In the genomic region with DNA sequence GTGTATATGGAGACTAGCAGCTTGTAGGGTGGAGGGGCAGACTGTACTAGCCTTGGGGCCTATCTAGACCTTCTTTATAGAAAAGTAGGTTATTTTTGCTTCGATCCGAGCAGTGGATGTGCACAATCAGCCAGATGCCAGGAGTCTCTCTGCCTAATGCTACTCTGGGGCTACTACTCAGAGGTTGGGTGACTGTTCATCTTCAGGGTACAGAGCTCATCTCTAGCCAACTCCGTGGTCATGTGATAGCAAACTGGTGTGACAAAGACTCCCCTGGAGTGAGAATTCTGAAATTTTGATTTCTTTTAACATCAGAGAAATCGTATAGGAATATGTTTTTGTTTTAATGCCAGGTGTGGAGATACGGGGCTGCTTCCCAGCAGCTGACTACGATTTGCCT, we compare ENCODE assay signal across 9 mouse cellular contexts. TPM values are rescaled to one million over a fixed set of nuclear protein-coding genes. Genes with fewer than 3 reads are reported as not detected.
A peak's percentile ranks its signal among the peaks of the same experiment; 100 is the strongest.
DNase-seq lines count a peak whose midpoint lies in the region; ATAC-seq and TF ChIP-seq lines count a peak whose summit lies in the region.
"Had no signal": no experiment of that assay in that cellular context is flagged by ENCODE, and none has a peak within 500 bp of the region (broad histone marks: within the 10 kb centered on the region; RNA-seq: fewer than 3 reads in every experiment).

No protein-coding gene starts in this region.

- H3K27ac ChIP-seq in heart, adult 2 months: peak overlapping the region; percentile 43; the same call in 1 of the 2 replicates
- peak overlapping the region; percentile 92 for H3K27ac ChIP-seq in hindbrain, embryonic 12.5 days

- H3K9me3 ChIP-seq in G1E (replicated peaks): no peaks in the 10 kb centered on the region
- no peaks in the 10 kb centered on the region for H3K9me3 ChIP-seq in hindbrain, embryonic 12.5 days (replicated peaks)

- H3K9ac ChIP-seq in heart, adult 2 months (ENCODE audit: low read depth, low read length): no peak overlapping the region
- H3K9ac ChIP-seq in hindbrain, embryonic 12.5 days: peak overlapping the region; percentile 76

- TF ChIP-seq CTCF in heart, adult 2 months (IDR thresholded peaks at IDR 0.05): no peak
- TF ChIP-seq CTCF in G1E (IDR thresholded peaks at IDR 0.05; ENCODE audit: low read depth, low read length): no peak

- 44% methylated on average over 6 of the region's 6 CpGs for WGBS in heart, adult 2 months
- WGBS in hindbrain, embryonic 12.5 days: 53% methylated on average over 6 of the region's 6 CpGs

- no peaks in the 10 kb centered on the region for H3K27me3 ChIP-seq in heart, adult 2 months (ENCODE audit: control insufficient read depth, insufficient read depth, low read length)
- H3K27me3 ChIP-seq in G1E (ENCODE audit: insufficient read depth, low read length): no peaks in the 10 kb centered on the region
- H3K27me3 ChIP-seq in hindbrain, embryonic 12.5 days: peaks cover 6% of the 10 kb centered on the region; the same call in 1 of the 2 replicates

- TF ChIP-seq EP300 in heart, adult 2 months (IDR thresholded peaks at IDR 0.05; ENCODE audit: insufficient read depth, low read depth, low read length): no peak

- 0 out of 2 replicates have a peak, but pooled peaks cover 2% of the 10 kb centered on the region for H3K4me1 ChIP-seq in heart, adult 2 months (ENCODE audit: control insufficient read depth, insufficient read depth, low read length)
- H3K4me1 ChIP-seq in G1E (ENCODE audit: insufficient read depth, low read depth, low read length): peaks cover 68% of the 10 kb centered on the region
- peaks cover 39% of the 10 kb centered on the region for H3K4me1 ChIP-seq in hindbrain, embryonic 12.5 days

- intact Hi-C loops in heart, adult 2 months (cut with DNase I): loop anchor here (5.0 kb wide), 2 partner anchors 39 to 71 kb away; partner anchors contain the start of gene Usp19
- intact Hi-C loops in heart, postnatal 10 days (cut with DNase I): loop anchor here (5.0 kb wide), 1 partner anchor 71 kb away; no protein-coding TSS in a partner anchor

- no peaks in the 10 kb centered on the region for H3K36me3 ChIP-seq in heart, adult 2 months (ENCODE audit: control insufficient read depth, insufficient read depth, low read length)
- peaks cover 32% of the 10 kb centered on the region for H3K36me3 ChIP-seq in G1E (replicated peaks)
- peaks cover 10% of the 10 kb centered on the region for H3K36me3 ChIP-seq in hindbrain, embryonic 12.5 days

- no peak for DNase-seq in heart, adult 2 months
- DNase-seq in heart, postnatal 10 days: no peak
- no peak for DNase-seq in G1E (ENCODE audit: low spot score)
- DNase-seq in adrenal gland, adult 2 months: no peak
- no peak for DNase-seq in frontal cortex, postnatal 36 days (ENCODE audit: low spot score in 2 of 2)
- no peak for DNase-seq in cerebellum, adult 9-10 months

- TF ChIP-seq POLR2A in heart, adult 2 months (IDR thresholded peaks at IDR 0.05; ENCODE audit: insufficient read depth, low read depth, low read length): no peak

- no peak for ATAC-seq in G1E (ENCODE audit: extremely low read depth, insufficient number of reproducible peaks, low FRiP score, poor library complexity, severe bottlenecking)
- ATAC-seq in hindbrain, embryonic 12.5 days (ENCODE audit: low FRiP score): peak; percentile 14; the same call in 1 of the 2 replicates
- ATAC-seq in megakaryocyte-erythroid progenitor cell, adult 5-6 weeks (replicated peaks; ENCODE audit: low FRiP score, low TSS enrichment, poor library complexity, severe bottlenecking): peak; percentile 6; the same call in 1 of the 2 replicates

- no peaks in the 10 kb centered on the region for H3K79me2 ChIP-seq in heart, adult 2 months (replicated peaks; ENCODE audit: control insufficient read depth, insufficient read depth, low read length)

- H3K4me2 ChIP-seq in hindbrain, embryonic 12.5 days (replicated peaks): peak overlapping the region; percentile 82

- H3K4me3 ChIP-seq in heart, adult 2 months: peak overlapping the region; percentile 67; the same call in 1 of the 2 replicates
- H3K4me3 ChIP-seq in G1E (ENCODE audit: low read depth, low read length): peak overlapping the region; percentile 76; the same call in 1 of the 2 replicates
- H3K4me3 ChIP-seq in hindbrain, embryonic 12.5 days: peak overlapping the region; percentile 57

RNA-seq across cellular contexts. Expression of gene Ccdc71, which starts 7.4 kb away (rescaled TPM):
- total RNA-seq in heart, adult 2 months (2021): 10 to 100 TPM; 22.5 to 26.6 TPM
- polyA plus RNA-seq in heart, adult 2 months (2012; rRNA removed): 14.7 and 16.7 TPM in 2 replicates
- total RNA-seq in heart, postnatal 10 days (2021): 10 to 100 TPM; 27.7 to 31.3 TPM
- total RNA-seq in G1E (2014; fragmentation: Nextera tagmentation): 52.4 and 53.0 TPM in 2 replicates
- total RNA-seq in G1E (2017): 20.3 and 22.3 TPM in 2 replicates
- 24.1 and 25.6 TPM in 2 replicates for polyA plus RNA-seq in G1E (2012)
- 47.2 and 49.7 TPM in 2 replicates for polyA plus RNA-seq in hindbrain, embryonic 12.5 days (2016; fragmentation: Nextera tagmentation; extraction: Ambion mirVana)
- 19.6 and 42.3 TPM in 2 replicates for total RNA-seq in megakaryocyte-erythroid progenitor cell, adult 5-6 weeks (2014; fragmentation: Nextera tagmentation)
- total RNA-seq in megakaryocyte-erythroid progenitor cell, adult 5-6 weeks (2017): 13.2 and 13.6 TPM in 2 replicates
- 10 to 100 TPM; 27.8 to 46.5 TPM for total RNA-seq in adrenal gland, adult 2 months (2021)
- 23.0 and 28.1 TPM in 2 replicates for polyA plus RNA-seq in adrenal gland, adult 2 months (2012; rRNA removed)

RNA-seq across cellular contexts. Expression of gene Klhdc8b, which starts 8.5 kb away (rescaled TPM):
- 1 to 10 TPM; 4.9 to 5.8 TPM for total RNA-seq in heart, adult 2 months (2021)
- polyA plus RNA-seq in heart, adult 2 months (2012; rRNA removed): 21.5 and 26.6 TPM in 2 replicates
- 10 to 100 TPM; 29.2 to 33.4 TPM for total RNA-seq in heart, postnatal 10 days (2021)
- 14.7 and 21.2 TPM in 2 replicates for total RNA-seq in G1E (2014; fragmentation: Nextera tagmentation)
- 52.8 and 63.1 TPM in 2 replicates for total RNA-seq in G1E (2017)
- polyA plus RNA-seq in G1E (2012): 112 and 116 TPM in 2 replicates
- 57.7 and 57.9 TPM in 2 replicates for polyA plus RNA-seq in hindbrain, embryonic 12.5 days (2016; fragmentation: Nextera tagmentation; extraction: Ambion mirVana)
- total RNA-seq in megakaryocyte-erythroid progenitor cell, adult 5-6 weeks (2014; fragmentation: Nextera tagmentation): 8.0 and 29.6 TPM in 2 replicates
- 6.2 and 21.7 TPM in 2 replicates for total RNA-seq in megakaryocyte-erythroid progenitor cell, adult 5-6 weeks (2017)
- total RNA-seq in adrenal gland, adult 2 months (2021): 10 to 100 TPM; 19.4 to 24.5 TPM
- 73.1 and 81.9 TPM in 2 replicates for polyA plus RNA-seq in adrenal gland, adult 2 months (2012; rRNA removed)

RNA-seq across cellular contexts. Expression of gene BC048562, which starts 16.6 kb away (rescaled TPM):
- not detected for total RNA-seq in heart, adult 2 months (2021)
- polyA plus RNA-seq in heart, adult 2 months (2012; rRNA removed): not detected in 2 replicates
- not detected for total RNA-seq in heart, postnatal 10 days (2021)
- total RNA-seq in G1E (2014; fragmentation: Nextera tagmentation): not detected in 2 replicates
- 0.22 TPM in 1 of 2 replicates, not detected in the other for total RNA-seq in G1E (2017)
- polyA plus RNA-seq in G1E (2012): 0.08 TPM in 1 of 2 replicates, not detected in the other
- polyA plus RNA-seq in hindbrain, embryonic 12.5 days (2016; fragmentation: Nextera tagmentation; extraction: Ambion mirVana): not detected in 2 replicates
- total RNA-seq in megakaryocyte-erythroid progenitor cell, adult 5-6 weeks (2014; fragmentation: Nextera tagmentation): not detected in 2 replicates
- not detected in 2 replicates for total RNA-seq in megakaryocyte-erythroid progenitor cell, adult 5-6 weeks (2017)
- total RNA-seq in adrenal gland, adult 2 months (2021): not detected
- not detected in 2 replicates for polyA plus RNA-seq in adrenal gland, adult 2 months (2012; rRNA removed)
- polyA plus RNA-seq: brain, embryonic 14.5 days had no signal

RNA-seq across cellular contexts. Expression of gene Ccdc36, which starts 24.6 kb away (rescaled TPM):
- total RNA-seq in heart, adult 2 months (2021): not detected
- polyA plus RNA-seq in heart, adult 2 months (2012; rRNA removed): not detected in 2 replicates
- not detected for total RNA-seq in heart, postnatal 10 days (2021)
- total RNA-seq in G1E (2014; fragmentation: Nextera tagmentation) (not detected in 2 replicates), G1E (2017) (0.22 TPM in 1 of 2 replicates, not detected in the other)
- not detected in 2 replicates for polyA plus RNA-seq in G1E (2012)
- polyA plus RNA-seq in hindbrain, embryonic 12.5 days (2016; fragmentation: Nextera tagmentation; extraction: Ambion mirVana): 1.2 and 1.3 TPM in 2 replicates
- not detected in 2 replicates for total RNA-seq in megakaryocyte-erythroid progenitor cell, adult 5-6 weeks (2014; fragmentation: Nextera tagmentation)
- total RNA-seq in megakaryocyte-erythroid progenitor cell, adult 5-6 weeks (2017): not detected in 2 replicates
- not detected for total RNA-seq in adrenal gland, adult 2 months (2021)
- not detected in 2 replicates for polyA plus RNA-seq in adrenal gland, adult 2 months (2012; rRNA removed)

RNA-seq across cellular contexts. Expression of gene Lamb2, which starts 26.6 kb away (rescaled TPM):
- 100 to 1,000 TPM; 326 to 360 TPM for total RNA-seq in heart, adult 2 months (2021)
- polyA plus RNA-seq in heart, adult 2 months (2012; rRNA removed): 272 and 392 TPM in 2 replicates
- 100 to 1,000 TPM; 284 to 331 TPM for total RNA-seq in heart, postnatal 10 days (2021)
- total RNA-seq in G1E (2014; fragmentation: Nextera tagmentation): 0.15 TPM in 1 of 2 replicates, not detected in the other
- total RNA-seq in G1E (2017): 0.11 and 0.17 TPM in 2 replicates
- polyA plus RNA-seq in G1E (2012): 0.07 TPM in 2 replicates
- polyA plus RNA-seq in hindbrain, embryonic 12.5 days (2016; fragmentation: Nextera tagmentation; extraction: Ambion mirVana): 44.1 and 44.8 TPM in 2 replicates
- total RNA-seq in megakaryocyte-erythroid progenitor cell, adult 5-6 weeks (2014; fragmentation: Nextera tagmentation): not detected in 2 replicates
- 0.66 TPM in 1 of 2 replicates, not detected in the other for total RNA-seq in megakaryocyte-erythroid progenitor cell, adult 5-6 weeks (2017)
- 100 to 1,000 TPM in 1 of 2 experiments, 10 to 100 TPM in 1; 94.0 to 107 TPM for total RNA-seq in adrenal gland, adult 2 months (2021)
- 136 and 150 TPM in 2 replicates for polyA plus RNA-seq in adrenal gland, adult 2 months (2012; rRNA removed)
